Mouse (Mus musculus): ENCODE results near the gene Wdr48.

The Wdr48 gene

DNA sequence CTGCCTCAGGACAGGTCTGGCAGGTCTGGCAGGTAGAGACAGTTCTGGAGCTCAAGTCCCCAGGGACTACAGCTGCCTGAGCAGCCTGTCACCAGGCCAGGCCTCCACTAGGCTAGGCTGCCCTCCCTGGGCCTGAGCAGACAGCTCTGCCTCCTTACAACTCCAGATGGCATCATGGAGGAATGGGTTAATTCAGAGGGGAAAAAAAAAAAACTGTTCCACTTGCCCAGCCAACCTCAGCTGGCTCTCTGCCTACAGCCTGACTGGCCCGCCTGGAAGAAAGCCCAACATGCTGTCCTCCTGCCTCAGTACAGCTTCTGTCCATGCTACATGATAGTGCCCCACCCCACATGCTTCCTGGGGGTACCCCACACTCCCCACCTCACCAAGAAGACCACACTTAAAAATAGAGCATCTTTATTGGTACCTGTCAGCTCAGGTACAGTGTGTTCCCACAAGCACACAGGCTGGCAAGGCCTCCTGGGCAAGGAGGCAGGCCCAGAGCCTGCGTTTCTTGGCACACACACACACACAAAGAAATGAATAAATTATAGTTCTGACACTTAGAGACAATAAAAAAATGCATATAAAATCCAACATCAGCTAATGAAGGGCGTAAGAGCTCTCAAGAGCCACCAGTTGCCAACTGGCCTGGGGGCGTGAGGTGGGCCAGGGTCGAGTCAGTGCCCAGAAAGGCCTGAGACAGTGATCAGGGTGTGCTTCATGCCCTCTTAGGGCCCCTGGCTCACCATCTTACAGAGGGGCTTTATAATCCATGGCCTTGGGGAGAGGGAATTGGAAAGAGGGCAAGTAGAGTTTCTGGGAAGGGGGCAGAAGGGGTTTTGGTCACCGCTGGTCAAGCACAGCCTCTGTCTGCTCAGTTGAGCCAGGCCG, 76.3 kb downstream of the Wdr48 start:
- DNase-seq: peak; percentile 70 to 74

DNA sequence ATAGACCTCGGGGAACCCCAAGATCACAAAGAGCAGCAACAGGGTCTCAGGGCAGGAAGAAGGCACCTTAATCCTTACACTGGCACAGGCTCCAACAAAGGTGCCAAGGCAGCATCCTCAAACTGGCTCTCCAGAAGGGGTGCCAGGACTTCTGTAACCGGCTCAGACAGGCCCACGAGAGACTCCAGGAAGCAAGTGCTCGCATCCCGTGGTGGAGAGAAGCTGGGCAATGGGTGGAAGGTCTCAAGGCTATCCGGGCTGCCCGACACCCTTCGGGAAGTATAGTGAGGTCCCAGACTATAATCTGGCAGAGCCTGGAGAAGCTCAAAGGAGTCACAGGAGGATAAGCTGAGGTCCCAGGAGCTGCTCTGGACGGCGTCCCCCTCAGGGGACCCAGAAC, 77.5 kb downstream of the Wdr48 start:
- no peak for DNase-seq

DNA sequence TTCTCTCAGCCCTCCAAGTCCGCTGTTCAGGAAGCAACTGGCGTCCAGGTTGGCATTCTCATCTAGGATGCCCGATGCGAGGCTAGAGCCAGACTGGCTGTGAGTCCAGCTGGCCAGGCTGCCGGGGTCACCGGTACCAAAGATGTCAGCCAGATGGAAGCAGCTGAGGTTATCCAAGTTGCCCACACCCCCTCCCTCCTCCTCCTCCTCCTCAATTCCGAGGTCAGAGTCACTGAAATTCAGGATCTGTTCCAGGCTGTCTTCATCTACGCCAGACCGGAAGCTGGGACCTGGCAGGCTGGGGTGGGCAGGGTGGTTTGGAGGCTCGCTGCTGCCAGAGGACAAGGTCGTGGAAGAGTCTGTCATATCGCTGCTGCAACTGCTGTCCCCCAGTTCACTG, 77.9 kb downstream of the Wdr48 start:
- peak in 1 of 2 experiments; percentile 29 for DNase-seq

DNA sequence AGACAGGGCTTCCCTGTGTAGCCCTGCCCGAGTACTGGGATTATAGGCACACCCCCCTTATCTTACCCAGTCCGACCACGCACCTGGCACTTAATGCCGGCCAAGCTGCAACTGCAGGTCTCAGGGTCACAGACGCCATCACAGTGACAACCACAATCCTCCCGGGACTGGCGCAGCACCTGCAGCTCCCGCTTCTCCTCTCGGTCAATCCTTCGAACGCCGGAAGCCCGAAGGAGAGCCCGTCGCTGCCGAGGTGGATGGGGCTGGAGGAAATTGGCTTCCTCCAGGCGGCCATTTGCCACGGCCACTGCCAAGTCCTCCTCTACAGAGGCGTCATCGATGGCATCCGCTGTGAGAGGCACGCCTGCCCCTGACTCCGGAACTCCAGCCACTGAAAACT, 78.6 kb downstream of the Wdr48 start:
- no peak for DNase-seq

DNA sequence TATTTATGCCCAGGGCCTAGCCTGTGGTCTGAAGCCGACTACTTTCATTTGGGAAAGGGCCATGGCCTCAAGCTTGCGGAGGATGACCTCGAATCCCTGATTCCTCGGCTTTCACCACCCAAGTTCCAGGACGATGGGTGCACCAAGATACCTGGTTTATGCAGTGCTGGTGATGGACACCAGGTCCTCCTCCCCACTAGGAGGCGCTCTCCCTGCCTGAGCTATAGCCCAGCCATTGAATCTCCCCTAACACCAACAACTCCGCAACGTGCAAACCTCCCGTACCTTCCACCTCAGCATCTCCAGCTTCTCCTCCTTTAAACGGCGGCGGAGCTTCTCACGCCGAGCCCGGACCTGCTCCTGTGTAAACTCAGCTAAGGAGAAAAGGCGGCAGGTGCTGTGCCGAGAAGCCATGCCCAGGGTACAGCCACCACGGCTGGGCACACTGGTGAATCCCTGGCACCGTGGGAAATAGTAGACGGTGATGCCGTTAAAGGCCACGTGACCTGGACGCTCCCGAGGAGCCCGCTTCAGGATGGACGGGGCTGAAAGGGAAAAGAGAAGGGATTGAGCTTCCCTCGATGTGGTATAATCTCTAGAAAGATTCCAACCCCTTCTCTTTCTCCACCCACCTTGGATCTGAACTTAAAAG, 79.3 kb downstream of the Wdr48 start:
- peak in 1 of 2 experiments; percentile 59 for DNase-seq

DNA sequence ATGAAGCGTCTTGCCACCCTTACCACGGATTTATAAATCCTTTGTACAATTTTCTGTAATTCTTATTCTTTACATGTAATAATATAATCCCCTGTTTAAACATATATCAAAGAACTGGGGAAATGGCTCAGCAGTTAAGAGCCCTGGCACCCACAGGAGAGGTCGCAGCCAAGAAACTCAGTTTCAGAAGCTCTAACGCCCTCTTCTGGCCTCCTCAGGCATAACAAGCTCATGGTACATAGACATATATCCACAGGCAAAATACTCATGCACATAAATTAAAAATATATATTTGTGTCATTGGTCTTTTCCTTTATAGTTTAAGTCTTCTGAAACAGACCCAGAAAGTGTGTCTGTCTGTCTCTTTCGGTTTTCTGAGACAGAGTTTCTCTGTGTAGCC, 79.9 kb downstream of the Wdr48 start:
- no peak for DNase-seq

DNA sequence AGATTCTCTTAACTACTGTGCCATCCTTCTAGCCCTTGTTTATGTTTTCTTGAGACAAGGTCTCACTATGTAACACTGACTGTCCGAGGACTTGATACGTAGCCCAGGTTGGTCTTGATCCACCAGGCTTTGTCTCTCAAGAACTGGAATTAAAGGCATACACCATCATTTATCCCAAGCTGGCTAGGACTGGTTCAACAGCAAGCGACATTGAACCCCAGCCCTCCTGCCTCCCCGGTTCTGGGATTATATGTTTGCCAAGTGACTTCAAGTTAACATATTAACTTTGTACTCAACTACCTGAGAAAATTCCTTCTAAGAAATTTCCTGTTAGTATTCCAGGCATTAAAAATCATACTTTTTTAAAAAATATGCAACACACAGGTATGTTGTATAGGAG, 80.6 kb downstream of the Wdr48 start:
- DNase-seq: peak; percentile 52 to 70

Data from kidney, postnatal 36 days (tissue).